11 mouse cellular contexts compared by ENCODE assay signal in the genomic region with DNA sequence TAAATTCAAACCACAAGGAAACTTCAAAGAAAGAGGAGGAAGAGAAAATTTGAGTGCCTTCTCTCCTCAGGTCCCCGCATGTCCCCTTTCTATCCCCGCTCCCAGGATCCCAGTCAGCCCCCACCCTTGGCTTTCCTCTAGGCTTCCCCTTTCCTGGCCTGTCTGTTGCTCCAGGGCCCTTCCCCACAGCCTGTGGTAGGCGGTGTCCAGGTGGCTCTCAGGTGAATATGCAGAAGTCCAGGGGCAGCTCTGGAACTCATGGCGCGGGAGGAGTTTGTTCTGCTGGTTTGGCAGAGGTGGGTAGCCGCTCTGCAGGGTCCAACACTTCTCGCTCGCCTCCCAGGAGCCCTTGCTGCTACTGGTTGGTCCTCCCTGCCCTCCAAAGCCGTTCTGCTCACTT.
A peak's percentile ranks its signal among the peaks of the same experiment; 100 is the strongest.
DNase-seq lines count a peak whose midpoint lies in the region; ATAC-seq lines count a peak whose summit lies in the region.
"Had no signal": no experiment of that assay in that cellular context is flagged by ENCODE, and none has a peak within 500 bp of the region (broad histone marks: within the 10 kb centered on the region; RNA-seq: fewer than 3 reads in every experiment).

No protein-coding gene starts in this region.

- no peaks in the 10 kb centered on the region for H3K36me3 ChIP-seq in heart, embryonic 15.5 days
- H3K36me3 ChIP-seq in embryonic facial prominence, embryonic 10.5 days (replicated peaks), result no peaks in the 10 kb centered on the region
- no peaks in the 10 kb centered on the region for H3K36me3 ChIP-seq in limb, embryonic 13.5 days
- H3K36me3 ChIP-seq: neural tube, embryonic 15.5 days had no signal

- H3K9me3 ChIP-seq in heart, embryonic 15.5 days (replicated peaks), result no peaks in the 10 kb centered on the region
- H3K9me3 ChIP-seq in embryonic facial prominence, embryonic 10.5 days, result no peaks in the 10 kb centered on the region
- H3K9me3 ChIP-seq in limb, embryonic 13.5 days, result no peaks in the 10 kb centered on the region
- H3K9me3 ChIP-seq: midbrain, embryonic 10.5 days; neural tube, embryonic 15.5 days had no signal

- no peaks in the 10 kb centered on the region for H3K27me3 ChIP-seq in heart, embryonic 15.5 days
- H3K27me3 ChIP-seq in embryonic facial prominence, embryonic 10.5 days (replicated peaks; ENCODE audit: low read depth, poor library complexity, severe bottlenecking), result peaks cover 95% of the 10 kb centered on the region
- peaks cover 80% of the 10 kb centered on the region for H3K27me3 ChIP-seq in limb, embryonic 13.5 days

- 62% methylated on average over 9 of the region's 9 CpGs for WGBS in heart, embryonic 15.5 days
- 44% methylated on average over 9 of the region's 9 CpGs for WGBS in embryonic facial prominence, embryonic 10.5 days
- 22% methylated on average over 9 of the region's 9 CpGs for WGBS in limb, embryonic 13.5 days

- H3K27ac ChIP-seq in heart, embryonic 15.5 days, result peak overlapping the region; percentile 81
- H3K27ac ChIP-seq in embryonic facial prominence, embryonic 10.5 days (replicated peaks), result peak overlapping the region; percentile 52; the same call in 1 of the 2 replicates
- H3K27ac ChIP-seq in limb, embryonic 13.5 days, result peak overlapping the region; percentile 55
- H3K27ac ChIP-seq: neural tube, embryonic 15.5 days had no signal

- H3K9ac ChIP-seq in heart, embryonic 15.5 days, result no peak overlapping the region
- no peak overlapping the region for H3K9ac ChIP-seq in limb, embryonic 13.5 days
- H3K9ac ChIP-seq: neural tube, embryonic 15.5 days had no signal

- peak; percentile 19 to 26 for DNase-seq in cerebellum, postnatal 25 days
- no peak for DNase-seq in cerebellum, adult 9-10 months
- no peak for DNase-seq in heart, adult 11 months
- peak; percentile 61 for DNase-seq in embryonic facial prominence, embryonic 10.5 days (ENCODE audit: low spot score)
- DNase-seq in spleen, postnatal 10 days (ENCODE audit: low spot score in 2 of 2), result no peak

- no peak for ATAC-seq in heart, embryonic 15.5 days (replicated peaks; ENCODE audit: insufficient number of reproducible peaks, insufficient read depth, low FRiP score, low read depth)
- ATAC-seq in limb, embryonic 13.5 days (ENCODE audit: low FRiP score, low read depth), result 0 out of 2 replicates have a peak, but pooled peaks have one; percentile 33
- no peak for ATAC-seq in megakaryocyte-erythroid progenitor cell, adult 5-6 weeks (replicated peaks; ENCODE audit: low FRiP score, low TSS enrichment, poor library complexity, severe bottlenecking)
- ATAC-seq: activated CD4-positive, CD25-positive, alpha-beta regulatory T cell, adult 4 months had no signal

- peak overlapping the region; percentile 15; the same call in 1 of the 2 replicates for H3K4me2 ChIP-seq in heart, embryonic 15.5 days
- peak overlapping the region; percentile 38 for H3K4me2 ChIP-seq in limb, embryonic 13.5 days (replicated peaks)
- H3K4me2 ChIP-seq: neural tube, embryonic 15.5 days had no signal

- peaks cover 77% of the 10 kb centered on the region for H3K4me1 ChIP-seq in heart, embryonic 15.5 days (replicated peaks)
- peaks cover 58% of the 10 kb centered on the region for H3K4me1 ChIP-seq in embryonic facial prominence, embryonic 10.5 days
- H3K4me1 ChIP-seq in limb, embryonic 13.5 days, result peaks cover 46% of the 10 kb centered on the region

- no peak overlapping the region for H3K4me3 ChIP-seq in heart, embryonic 15.5 days
- peak overlapping the region; percentile 13; the same call in 1 of the 2 replicates for H3K4me3 ChIP-seq in embryonic facial prominence, embryonic 10.5 days
- H3K4me3 ChIP-seq in limb, embryonic 13.5 days, result no peak overlapping the region
- H3K4me3 ChIP-seq: midbrain, embryonic 10.5 days; neural tube, embryonic 15.5 days had no signal

Comparison
In these comparisons a context has a peak if more than half of its experiments do, and no peak if none do; other contexts are left out.
1. DNase-seq: peak in cerebellum, postnatal 25 days (2 of 2) and embryonic facial prominence, embryonic 10.5 days (single experiment); none in cerebellum, adult 9-10 months (single experiment), heart, adult 11 months (single experiment) and spleen, postnatal 10 days (0 of 2).
2. Peak in every context shown above with its lines, with median percentiles within 50 percentile points of each other: H3K27ac ChIP-seq.